8 mouse cellular contexts compared by ENCODE assay signal in genomic region chr6:89008614-89009171, GRCm38 (mm10).
A peak's percentile ranks its signal among the peaks of the same experiment; 100 is the strongest.
DNase-seq lines count a peak whose midpoint lies in the region; ATAC-seq lines count a peak whose summit lies in the region.

No protein-coding gene starts in this region.

- H3K27me3 ChIP-seq in embryonic facial prominence, embryonic 15.5 days: no peaks in the 10 kb centered on the region
- H3K27me3 ChIP-seq in heart, embryonic 16.5 days (ENCODE audit: control insufficient read depth, insufficient read depth, low read length): no peaks in the 10 kb centered on the region
- H3K27me3 ChIP-seq in megakaryocyte, embryonic 14.5 days (replicated peaks): peaks cover 67% of the 10 kb centered on the region

- no peak overlapping the region for H3K9ac ChIP-seq in embryonic facial prominence, embryonic 15.5 days
- no peak overlapping the region; the same call in 1 of the 2 replicates for H3K9ac ChIP-seq in heart, embryonic 16.5 days (ENCODE audit: low read length)

- peaks cover 14% of the 10 kb centered on the region for H3K4me1 ChIP-seq in embryonic facial prominence, embryonic 15.5 days
- H3K4me1 ChIP-seq in heart, embryonic 16.5 days (ENCODE audit: control insufficient read depth, insufficient read depth, low read length): peaks cover 3% of the 10 kb centered on the region; the same call in 1 of the 2 replicates
- peaks cover 15% of the 10 kb centered on the region for H3K4me1 ChIP-seq in megakaryocyte, embryonic 14.5 days

- no peak overlapping the region; the same call in 1 of the 2 replicates for H3K27ac ChIP-seq in embryonic facial prominence, embryonic 15.5 days (replicated peaks)
- H3K27ac ChIP-seq in heart, embryonic 16.5 days (ENCODE audit: low read length): 0 out of 2 replicates have a peak overlapping the region, but pooled peaks have one; percentile 11

- peak; percentile 69 for ATAC-seq in embryonic facial prominence, embryonic 15.5 days (ENCODE audit: insufficient number of reproducible peaks, low FRiP score, low TSS enrichment, low read depth)
- peak; percentile 78 for ATAC-seq in heart, embryonic 16.5 days (replicated peaks; ENCODE audit: extremely low read depth, insufficient read depth, low FRiP score)

- DNase-seq in cerebellum, adult 9-11 months: peak; percentile 14
- no peak for DNase-seq in cerebellum, postnatal 14 days
- DNase-seq in kidney, postnatal 14 days: peak; percentile 65
- DNase-seq in testis, postnatal 14 days (ENCODE audit: low spot score): peak; percentile 41
- DNase-seq in layer of hippocampus, postnatal 10 days (ENCODE audit: low spot score in 2 of 2): no peak

- peak overlapping the region; percentile 51 for H3K4me2 ChIP-seq in embryonic facial prominence, embryonic 15.5 days (replicated peaks)
- H3K4me2 ChIP-seq in heart, embryonic 16.5 days (ENCODE audit: low read depth, low read length): peak overlapping the region; percentile 56

- peak overlapping the region; percentile 32 for H3K4me3 ChIP-seq in embryonic facial prominence, embryonic 15.5 days (replicated peaks)
- H3K4me3 ChIP-seq in heart, embryonic 16.5 days (ENCODE audit: low read length): peak overlapping the region; percentile 36
- peak overlapping the region; percentile 0 for H3K4me3 ChIP-seq in megakaryocyte, embryonic 14.5 days (replicated peaks)

- 2% methylated on average over 18 of the region's 18 CpGs for WGBS in embryonic facial prominence, embryonic 15.5 days
- WGBS in heart, embryonic 16.5 days: 4% methylated on average over 18 of the region's 18 CpGs

- no peaks in the 10 kb centered on the region for H3K36me3 ChIP-seq in embryonic facial prominence, embryonic 15.5 days
- no peaks in the 10 kb centered on the region for H3K36me3 ChIP-seq in heart, embryonic 16.5 days (ENCODE audit: control insufficient read depth, insufficient read depth)
- H3K36me3 ChIP-seq in megakaryocyte, embryonic 14.5 days (replicated peaks; ENCODE audit: low read length): no peaks in the 10 kb centered on the region

- H3K9me3 ChIP-seq in embryonic facial prominence, embryonic 15.5 days (replicated peaks): no peaks in the 10 kb centered on the region
- H3K9me3 ChIP-seq in heart, embryonic 16.5 days (replicated peaks; ENCODE audit: control insufficient read depth, low read length): no peaks in the 10 kb centered on the region
- H3K9me3 ChIP-seq in megakaryocyte, embryonic 14.5 days: peaks cover 4% of the 10 kb centered on the region

Comparison
In these comparisons a context has a peak if more than half of its experiments do, and no peak if none do; other contexts are left out.
1. DNase-seq: peak in cerebellum, adult 9-11 months (single experiment), kidney, postnatal 14 days (single experiment) and testis, postnatal 14 days (single experiment); none in cerebellum, postnatal 14 days (0 of 2) and layer of hippocampus, postnatal 10 days (0 of 2).
2. Peak in every context shown above with its lines, with median percentiles within 50 percentile points of each other: H3K4me3 ChIP-seq.